Mouse (Mus musculus): ENCODE results near the gene Mbd5. TPM values are rescaled to one million over a fixed set of nuclear protein-coding genes. Genes with fewer than 3 reads are reported as not detected.
"Not testable (repeated sequence)": the region's sequence is repeated elsewhere in the genome, so short reads cannot be mapped to it uniquely, and the experiment has no call there.

Gene Mbd5
- polyA plus RNA-seq, 1 experiment = 43.5 TPM

DNA sequence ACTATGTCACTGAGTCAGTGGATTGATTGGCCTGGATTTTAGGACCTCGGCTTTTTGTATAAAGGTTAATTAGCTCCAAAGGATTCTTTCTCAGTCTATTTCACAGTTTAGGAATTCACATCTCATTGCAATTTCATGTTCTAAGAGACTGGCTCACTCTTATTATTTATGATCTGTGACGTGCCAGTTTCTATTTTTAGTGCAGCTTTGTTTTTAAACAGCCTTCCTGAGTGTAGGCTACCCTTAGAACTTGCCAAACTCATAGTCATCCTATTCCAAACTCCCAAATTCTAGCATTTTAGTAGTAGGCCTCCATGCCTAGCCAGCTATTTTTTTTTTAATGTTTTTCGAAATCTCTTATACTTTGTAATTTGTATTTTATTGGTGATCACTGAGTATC lies 192.9 kb downstream of the Mbd5 start:
- no peaks in the 10 kb centered on the region for H3K4me1 ChIP-seq (ENCODE audit: control insufficient read depth, insufficient read depth, low read length)
- H3K27ac ChIP-seq (ENCODE audit: insufficient read depth, low read length) = peak overlapping the region; percentile 47; the same call in 1 of the 2 replicates
- TF ChIP-seq CTCF (IDR thresholded peaks at IDR 0.05; ENCODE audit: borderline replicate concordance, insufficient read depth, low read length) = no peak
- no peak for TF ChIP-seq POLR2A (IDR thresholded peaks at IDR 0.05; ENCODE audit: low read depth, low read length)
- no peak overlapping the region for H3K4me3 ChIP-seq (ENCODE audit: insufficient read depth, low read length)

DNA sequence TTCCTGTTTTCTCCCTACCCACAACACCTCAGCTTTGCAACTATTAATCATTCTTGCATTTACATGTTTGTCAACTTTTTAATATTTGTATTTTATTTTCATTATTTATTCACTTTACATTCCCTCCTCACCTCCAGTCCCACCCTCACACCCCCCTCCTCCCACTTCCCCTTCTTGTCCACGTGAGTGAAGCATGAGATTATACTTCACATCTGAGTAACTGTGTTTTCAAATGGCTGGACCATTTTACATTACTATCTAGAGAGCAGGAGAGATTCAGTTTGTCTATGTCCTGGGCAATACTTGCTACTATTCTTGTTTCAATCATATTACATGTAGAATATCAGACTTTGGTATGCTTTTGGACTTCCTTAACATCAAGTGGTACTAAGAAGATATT lies 204.3 kb downstream of the Mbd5 start:
- Histone ChIP-seq H3K4me1 (ENCODE audit: control insufficient read depth, insufficient read depth, low read length) (no peaks in the 10 kb centered on the region), H3K4me3 (ENCODE audit: insufficient read depth, low read length) (no peak overlapping the region), H3K27ac (ENCODE audit: insufficient read depth, low read length) (no peak overlapping the region)
- TF ChIP-seq CTCF (IDR thresholded peaks at IDR 0.05; ENCODE audit: borderline replicate concordance, insufficient read depth, low read length) (no peak), POLR2A (IDR thresholded peaks at IDR 0.05; ENCODE audit: low read depth, low read length) (no peak)

DNA sequence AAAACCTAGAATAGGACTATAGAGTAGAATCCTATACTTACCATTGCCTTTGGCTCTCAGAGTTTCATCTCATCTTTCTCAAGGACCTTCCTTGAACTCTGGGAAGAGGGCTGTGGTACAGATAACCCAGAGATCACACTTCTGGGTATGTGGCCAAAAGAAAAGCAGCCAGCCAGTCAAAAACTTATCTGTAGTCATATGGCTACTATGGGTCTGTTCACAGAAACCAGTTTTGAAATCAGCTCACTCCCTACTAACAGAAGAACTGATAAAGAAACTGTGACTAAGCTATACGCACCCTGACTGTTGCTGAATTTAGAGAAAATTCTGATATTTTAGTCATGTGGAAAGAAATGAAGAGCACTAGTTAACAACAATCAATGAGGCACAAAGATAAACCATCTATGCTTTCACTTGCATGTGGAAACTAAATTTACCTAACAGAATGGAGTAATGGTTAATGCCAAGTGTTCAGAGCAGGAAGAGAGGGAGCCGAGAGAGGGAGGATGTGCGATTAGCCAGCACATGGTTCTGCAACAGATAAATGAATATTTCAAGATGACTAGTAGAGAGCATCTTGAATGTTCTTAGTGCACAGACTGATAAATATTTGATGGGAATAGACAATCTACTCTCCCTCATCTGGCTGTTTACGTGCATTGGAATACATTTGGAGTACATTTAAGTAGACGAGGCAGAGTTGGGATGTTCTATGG lies 211.1 kb downstream of the Mbd5 start:
- Histone ChIP-seq H3K4me1 (ENCODE audit: control insufficient read depth, insufficient read depth, low read length) (no peaks in the 10 kb centered on the region), H3K27ac (ENCODE audit: insufficient read depth, low read length) (no peak overlapping the region), H3K4me3 (ENCODE audit: insufficient read depth, low read length) (no peak overlapping the region)
- no peak for TF ChIP-seq CTCF (IDR thresholded peaks at IDR 0.05; ENCODE audit: borderline replicate concordance, insufficient read depth, low read length)
- TF ChIP-seq POLR2A (IDR thresholded peaks at IDR 0.05; ENCODE audit: low read depth, low read length) = no peak

DNA sequence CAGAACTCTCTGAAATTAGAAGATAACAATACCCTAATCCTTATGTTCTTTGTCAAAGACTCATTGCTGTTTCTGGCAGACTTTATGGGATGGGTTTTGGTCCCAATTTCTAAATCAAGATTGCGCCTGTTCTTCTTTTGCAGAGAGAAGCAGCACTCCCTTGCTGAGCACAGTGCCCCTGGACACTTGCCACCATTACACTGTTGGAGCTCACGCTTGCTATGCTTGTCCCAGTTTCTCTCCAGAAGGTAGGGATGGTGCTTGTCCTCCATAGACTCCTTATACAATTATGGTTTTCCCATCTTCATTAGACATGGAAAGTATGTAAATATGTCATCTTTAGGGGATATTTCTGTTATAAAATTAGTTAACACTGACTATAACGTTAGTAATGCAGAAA lies 220.5 kb downstream of the Mbd5 start:
- H3K4me1 ChIP-seq (ENCODE audit: control insufficient read depth, insufficient read depth, low read length) = no peaks in the 10 kb centered on the region
- TF ChIP-seq POLR2A (IDR thresholded peaks at IDR 0.05; ENCODE audit: low read depth, low read length) (no peak), CTCF (IDR thresholded peaks at IDR 0.05; ENCODE audit: borderline replicate concordance, insufficient read depth, low read length) (no peak)
- H3K27ac ChIP-seq (ENCODE audit: insufficient read depth, low read length) = no peak overlapping the region
- no peak overlapping the region for H3K4me3 ChIP-seq (ENCODE audit: insufficient read depth, low read length)

GRCm38 (mm10) chr2:49177015-49177414 lies 227.7 kb downstream of the Mbd5 start:
- no peak overlapping the region for H3K27ac ChIP-seq (ENCODE audit: insufficient read depth, low read length)
- no peaks in the 10 kb centered on the region for H3K4me1 ChIP-seq (ENCODE audit: control insufficient read depth, insufficient read depth, low read length)
- TF ChIP-seq POLR2A (IDR thresholded peaks at IDR 0.05; ENCODE audit: low read depth, low read length) (no peak), CTCF (IDR thresholded peaks at IDR 0.05; ENCODE audit: borderline replicate concordance, insufficient read depth, low read length) (no peak)
- no peak overlapping the region for H3K4me3 ChIP-seq (ENCODE audit: insufficient read depth, low read length)

- no peak for TF ChIP-seq CTCF (IDR thresholded peaks at IDR 0.05; ENCODE audit: borderline replicate concordance, insufficient read depth, low read length)
- no peak for TF ChIP-seq POLR2A (IDR thresholded peaks at IDR 0.05; ENCODE audit: low read depth, low read length)
- Histone ChIP-seq H3K4me3 (ENCODE audit: insufficient read depth, low read length) (no peak overlapping the region), H3K27ac (ENCODE audit: insufficient read depth, low read length) (no peak overlapping the region), H3K4me1 (ENCODE audit: control insufficient read depth, insufficient read depth, low read length) (no peaks in the 10 kb centered on the region)
Measured at GRCm38 (mm10) chr2:49190984-49191383, 241.7 kb downstream of the Mbd5 start.

DNA sequence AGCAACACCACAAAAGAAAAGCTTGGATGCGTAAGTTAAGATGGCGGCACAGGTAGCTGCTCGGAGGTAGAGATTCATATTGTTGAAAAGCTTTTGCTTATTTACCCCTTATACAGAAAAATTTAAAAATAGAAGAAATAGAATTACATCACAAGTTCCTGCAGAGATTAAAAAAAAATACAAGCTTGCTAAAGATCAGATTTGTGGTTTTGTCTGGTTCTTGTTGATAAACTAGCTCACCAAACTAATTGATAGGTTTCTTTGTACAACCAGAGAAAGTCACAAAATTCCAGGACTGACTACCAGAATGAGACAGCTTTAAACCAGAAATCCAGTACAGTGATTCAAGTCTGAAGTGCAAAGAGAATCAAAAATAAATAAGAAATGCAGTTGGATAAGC lies 242.4 kb downstream of the Mbd5 start:
- Histone ChIP-seq H3K4me3 (ENCODE audit: insufficient read depth, low read length) (no peak overlapping the region), H3K27ac (ENCODE audit: insufficient read depth, low read length) (no peak overlapping the region), H3K4me1 (ENCODE audit: control insufficient read depth, insufficient read depth, low read length) (no peaks in the 10 kb centered on the region)
- no peak for TF ChIP-seq POLR2A (IDR thresholded peaks at IDR 0.05; ENCODE audit: low read depth, low read length)
- TF ChIP-seq CTCF (IDR thresholded peaks at IDR 0.05; ENCODE audit: borderline replicate concordance, insufficient read depth, low read length) = no peak

DNA sequence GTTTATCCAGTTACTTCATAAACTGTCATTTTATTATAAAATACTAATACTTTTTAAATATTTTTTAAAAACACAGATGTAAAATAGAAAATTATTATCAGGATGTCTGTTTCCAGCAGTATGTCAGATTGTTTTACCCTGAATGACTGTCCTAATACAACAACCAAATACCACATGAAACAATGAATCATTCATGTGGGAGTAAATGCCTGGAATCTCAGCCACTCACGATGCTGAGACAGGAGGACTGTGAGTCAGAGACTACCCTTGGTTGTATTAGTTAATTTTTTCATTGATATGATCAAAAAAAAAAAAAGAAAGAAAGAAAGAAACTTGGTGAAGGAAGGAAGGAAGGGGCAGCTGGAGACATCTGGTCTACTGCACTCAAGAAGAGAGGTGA lies 254.8 kb downstream of the Mbd5 start:
- no peak overlapping the region for H3K4me3 ChIP-seq (ENCODE audit: insufficient read depth, low read length)
- no peak overlapping the region for H3K27ac ChIP-seq (ENCODE audit: insufficient read depth, low read length)
- no peaks in the 10 kb centered on the region for H3K4me1 ChIP-seq (ENCODE audit: control insufficient read depth, insufficient read depth, low read length)
- TF ChIP-seq CTCF (IDR thresholded peaks at IDR 0.05; ENCODE audit: borderline replicate concordance, insufficient read depth, low read length) (no peak), POLR2A (IDR thresholded peaks at IDR 0.05; ENCODE audit: low read depth, low read length) (no peak)

DNA sequence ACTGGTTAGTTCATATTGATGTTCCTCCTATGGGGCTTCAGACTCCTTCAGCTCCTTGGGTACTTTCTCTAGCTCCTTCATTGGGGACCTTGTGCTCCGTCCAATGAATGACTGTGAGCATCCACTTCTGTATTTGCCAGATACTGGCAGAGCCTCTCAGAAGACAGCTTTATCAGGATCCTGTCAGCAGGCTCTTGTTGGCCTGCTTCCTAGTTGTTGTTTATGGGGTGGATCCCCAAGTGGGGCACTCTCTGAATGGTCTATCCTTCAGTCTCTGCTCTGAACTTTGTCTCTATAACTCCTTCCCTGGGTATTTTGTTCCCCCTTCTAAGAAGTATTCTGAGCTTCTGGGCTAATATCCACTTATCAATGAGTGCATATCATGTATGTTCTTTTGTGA lies 256.4 kb downstream of the Mbd5 start:
- not testable (repeated sequence) for H3K4me1 ChIP-seq (ENCODE audit: control insufficient read depth, insufficient read depth, low read length); H3K4me3 ChIP-seq (ENCODE audit: insufficient read depth, low read length); H3K27ac ChIP-seq (ENCODE audit: insufficient read depth, low read length)

GRCm38 (mm10) chr2:49209349-49209748 lies 260.0 kb downstream of the Mbd5 start:
- Histone ChIP-seq H3K4me1 (ENCODE audit: control insufficient read depth, insufficient read depth, low read length) (no peaks in the 10 kb centered on the region), H3K4me3 (ENCODE audit: insufficient read depth, low read length) (no peak overlapping the region), H3K27ac (ENCODE audit: insufficient read depth, low read length) (no peak overlapping the region)
- no peak for TF ChIP-seq CTCF (IDR thresholded peaks at IDR 0.05; ENCODE audit: borderline replicate concordance, insufficient read depth, low read length)

DNA sequence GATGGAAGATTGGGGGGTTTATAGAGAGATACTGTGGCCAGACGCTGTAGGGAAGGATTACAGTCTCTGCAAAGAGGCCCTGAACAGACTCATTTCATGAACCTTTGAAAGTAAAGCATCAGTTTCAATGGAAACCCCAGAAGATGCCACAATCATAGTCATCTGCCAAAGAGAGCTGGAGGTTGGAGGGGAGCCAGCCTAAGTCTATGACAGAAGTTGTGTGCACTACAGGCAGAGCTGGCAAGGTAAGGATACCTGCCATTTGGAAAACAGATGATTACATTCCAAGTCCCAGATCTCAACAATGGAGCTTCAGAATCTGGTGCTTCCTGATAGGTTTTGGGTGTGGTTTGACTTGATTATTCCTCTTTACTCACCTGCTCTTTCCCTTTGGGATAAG lies 261.1 kb downstream of the Mbd5 start:
- no peak for TF ChIP-seq POLR2A (IDR thresholded peaks at IDR 0.05; ENCODE audit: low read depth, low read length)
- TF ChIP-seq CTCF (IDR thresholded peaks at IDR 0.05; ENCODE audit: borderline replicate concordance, insufficient read depth, low read length) = no peak
- Histone ChIP-seq H3K27ac (ENCODE audit: insufficient read depth, low read length) (no peak overlapping the region), H3K4me3 (ENCODE audit: insufficient read depth, low read length) (no peak overlapping the region), H3K4me1 (ENCODE audit: control insufficient read depth, insufficient read depth, low read length) (no peaks in the 10 kb centered on the region)

Data from embryonic fibroblast, embryonic 13.5 days (primary cell).